Mouse (Mus musculus) liver, adult 2 months (tissue): ENCODE measurements at regions not wholly inside any gene's neighbourhood (a gene's known extent, or its start where the extent isn't known, plus 50 kb on each side); places are given as distances from the start of the nearest gene placed in this dataset.

Source experiments
- CTCF ChIP-seq: fragments of 200-500 bp; IDR thresholded peaks from 2 replicates; pipeline ENCODE4 v1.5.1; 2011; ENCODE audit warnings: low read depth, low read length, control low read depth
- POLR2A ChIP-seq: fragments of 200-500 bp; IDR thresholded peaks from 2 replicates; pipeline ENCODE4 v1.6.1; 2011; ENCODE audit warnings: low read length, control low read depth; ENCODE audit not compliant: insufficient read depth; ENCODE audit errors: extremely low read depth

GRCm38 (mm10) chr6:101030451-101031125 lies 197.2 kb downstream of the Ppp4r2 start:
- TF ChIP-seq POLR2A (no peak), CTCF (no peak)
